Mouse (Mus musculus) left cerebral cortex, postnatal 25 days (tissue): ENCODE results near the gene Rasgrf2. TPM values are rescaled to one million over a fixed set of nuclear protein-coding genes. Genes with fewer than 3 reads are reported as not detected.

Experiments used
- DNase-seq, 2 experiments: peaks; one replicate each; pipeline ENCODE4 v3.0.0; 2022; ENCODE audit warnings: low spot score in 2 of 2, mixed read lengths in 1 of 2
- intact Hi-C: fragments of 180-260 bp; cut with DNase I; formaldehyde crosslinking; loops from one replicate; pipeline ENCODE4 v1.15.1; 2025
- total RNA-seq, 2 experiments: library from RNA; stranded (reverse); gene quantifications; 2 replicates each; pipeline ENCODE4 v1.2.3; 2021

Rasgrf2 gene
- total RNA-seq, 2 experiments from 2014 or later: 192 to 196 TPM

DNA sequence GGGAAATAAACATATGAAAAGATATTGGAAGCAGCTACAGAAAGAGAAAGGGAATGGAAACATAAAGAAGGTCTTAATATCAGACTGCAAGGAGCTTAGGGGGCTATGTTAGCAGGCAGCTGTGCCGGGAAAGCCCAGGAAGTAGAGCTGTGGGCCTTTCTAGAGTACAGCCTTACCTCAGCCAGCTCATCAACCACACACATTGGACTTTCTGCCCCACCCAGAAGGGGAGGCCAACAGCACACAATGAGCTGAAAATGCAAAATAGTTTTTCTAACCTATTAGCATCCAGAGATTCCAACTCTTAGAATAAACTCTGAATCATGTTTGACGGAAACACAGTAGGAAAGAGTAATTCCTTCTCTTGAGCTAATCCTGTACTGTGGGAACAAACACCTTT, 154.9 kb downstream of the Rasgrf2 start:
- intact Hi-C loops: no loop called here
- no peak for DNase-seq

DNA sequence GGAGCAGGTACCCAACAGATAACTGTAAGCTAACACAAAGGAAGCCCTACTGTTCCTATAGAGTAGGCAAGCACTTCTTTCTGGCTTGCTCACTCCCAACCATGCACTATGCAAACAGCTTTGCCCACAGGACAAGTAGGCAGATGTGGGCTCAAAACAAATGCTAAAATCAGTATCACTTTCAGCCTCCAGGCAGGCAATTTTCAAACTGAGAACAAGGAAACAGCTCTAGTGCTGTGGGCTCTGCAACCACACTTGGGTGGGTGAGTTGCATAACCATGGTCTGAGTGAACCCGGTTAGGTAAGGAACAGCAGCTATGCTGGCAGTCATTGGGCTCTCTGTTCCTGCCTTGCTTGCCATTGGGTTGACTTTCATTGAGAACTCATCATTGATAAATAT, 157.3 kb downstream of the Rasgrf2 start:
- intact Hi-C loops: loop anchor here (2.0 kb wide), 1 partner anchor 19 kb away; no protein-coding TSS in a partner anchor
- peak; percentile 47 to 94 for DNase-seq

DNA sequence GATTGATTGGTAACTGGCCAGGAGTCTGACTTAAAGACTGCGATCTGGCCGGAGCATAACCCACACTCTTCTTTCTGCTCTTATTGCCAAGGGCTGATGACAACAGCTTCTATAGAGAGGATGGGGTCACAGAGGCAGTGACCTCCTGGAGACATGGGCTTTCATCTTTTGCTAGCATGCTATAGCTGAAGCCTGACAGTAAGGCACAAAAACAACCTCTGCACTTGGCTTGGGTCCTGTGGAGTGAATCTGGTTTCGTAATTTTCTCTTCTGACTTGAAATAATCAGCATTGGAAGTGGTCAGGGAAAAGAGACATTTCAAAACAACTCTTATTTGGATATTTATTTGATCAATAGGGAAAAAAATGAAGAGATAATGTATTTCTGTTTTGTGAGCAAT, 160.2 kb downstream of the Rasgrf2 start:
- DNase-seq: no peak
- intact Hi-C loops: no loop called here

DNA sequence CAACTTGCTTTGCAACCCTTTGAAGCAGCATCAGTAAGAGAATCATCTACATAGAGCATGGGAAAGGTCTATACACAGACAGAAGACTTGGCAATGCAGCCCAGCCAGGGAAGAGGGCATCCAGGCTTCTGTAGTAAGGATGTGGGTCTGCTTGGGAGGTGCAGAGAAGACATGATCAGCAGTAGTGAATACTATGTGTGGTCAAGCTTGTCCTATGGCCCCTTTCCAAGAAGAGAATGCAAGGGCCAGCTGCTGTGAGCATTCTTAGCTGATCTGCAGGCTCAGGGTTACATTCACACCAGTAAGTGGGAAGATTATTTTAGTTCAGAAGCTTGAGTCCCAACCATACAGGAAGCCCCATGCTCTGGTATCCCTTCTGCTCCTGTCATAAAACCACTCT, 175.0 kb downstream of the Rasgrf2 start:
- DNase-seq: no peak
- intact Hi-C loops: no loop called here

DNA sequence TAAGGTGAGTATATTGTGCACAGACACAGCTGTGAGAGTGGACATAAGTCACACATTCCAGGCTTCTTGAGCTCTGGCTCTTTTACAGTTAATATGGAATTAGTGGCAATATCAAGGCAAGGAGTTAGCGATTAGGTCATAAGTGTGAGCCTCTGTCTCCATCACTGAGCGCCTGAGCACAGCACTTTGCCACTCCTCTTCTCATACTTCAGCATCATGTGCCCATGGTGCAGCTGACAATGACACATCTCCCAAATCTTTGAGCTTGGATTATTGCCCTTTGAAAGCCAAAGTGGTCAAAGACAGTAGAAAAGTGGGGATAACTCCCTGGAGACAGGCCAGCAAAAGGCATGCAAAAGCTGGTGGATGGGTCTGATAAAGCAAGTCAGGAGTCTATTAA, 175.8 kb downstream of the Rasgrf2 start:
- intact Hi-C loops: loop anchor here (2.0 kb wide), 1 partner anchor 19 kb away; no protein-coding TSS in a partner anchor
- DNase-seq: peak in 1 of 2 experiments; percentile 28

DNA sequence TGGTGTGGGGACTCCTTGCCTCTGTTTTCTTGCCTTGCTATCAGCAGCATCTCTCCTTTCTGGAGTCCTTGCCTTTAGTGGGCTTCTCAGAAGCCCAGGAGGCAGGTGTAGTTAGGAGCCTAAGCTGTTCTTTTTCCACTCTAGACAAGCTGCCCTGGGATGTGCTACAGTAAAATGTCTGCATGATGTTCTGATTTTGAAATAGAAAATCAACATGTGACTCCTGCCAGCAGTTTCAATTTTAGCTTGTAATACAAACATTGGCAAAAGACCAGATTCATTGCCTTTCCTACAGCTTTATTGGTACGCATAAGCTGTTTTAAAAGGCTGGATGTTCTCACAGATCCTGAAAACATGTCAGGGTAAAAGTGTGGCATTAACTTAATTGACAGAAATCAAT, 176.3 kb downstream of the Rasgrf2 start:
- DNase-seq: peak; percentile 37 to 70
- intact Hi-C loops: loop anchor here (2.0 kb wide), 1 partner anchor 20 kb away; no protein-coding TSS in a partner anchor

DNA sequence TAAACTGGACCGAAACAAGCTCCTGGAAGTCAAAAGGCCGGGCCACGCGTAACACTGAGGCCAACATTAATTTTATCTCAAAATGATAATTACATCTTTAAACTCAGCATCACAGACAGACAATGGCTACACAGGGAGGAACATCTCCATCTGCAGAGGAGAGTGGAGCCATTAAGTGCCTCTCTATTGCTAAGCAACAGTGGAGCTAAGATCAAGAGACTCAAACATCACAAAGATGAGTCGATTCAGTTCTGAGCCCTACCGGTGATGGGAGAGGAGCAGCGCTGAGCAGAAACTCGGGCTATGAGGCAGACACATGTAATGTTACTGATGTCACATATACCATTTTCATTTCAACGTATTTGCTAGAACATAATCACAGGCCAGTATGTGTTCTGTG, 191.3 kb downstream of the Rasgrf2 start:
- peak in 1 of 2 experiments; percentile 13 for DNase-seq
- intact Hi-C loops: no loop called here

DNA sequence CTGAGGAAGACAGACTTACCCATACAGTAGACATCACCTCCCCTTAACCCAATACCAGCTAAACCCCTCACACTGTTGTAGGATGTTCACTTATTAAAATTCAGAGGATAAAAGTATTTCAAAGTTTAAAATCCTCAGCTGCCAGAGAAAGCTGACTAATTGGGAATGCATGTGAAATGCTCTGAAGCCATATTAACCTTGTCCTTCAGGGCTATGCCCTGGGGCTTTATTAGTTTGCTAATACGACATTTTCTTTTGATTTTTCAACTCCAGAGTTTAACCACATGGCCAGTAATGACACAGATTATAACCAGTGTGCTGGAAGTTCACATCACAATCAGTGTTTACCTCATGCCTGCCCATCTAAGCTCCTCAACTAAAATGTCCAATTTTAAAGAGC, 192.6 kb downstream of the Rasgrf2 start:
- DNase-seq: no peak
- intact Hi-C loops: no loop called here

DNA sequence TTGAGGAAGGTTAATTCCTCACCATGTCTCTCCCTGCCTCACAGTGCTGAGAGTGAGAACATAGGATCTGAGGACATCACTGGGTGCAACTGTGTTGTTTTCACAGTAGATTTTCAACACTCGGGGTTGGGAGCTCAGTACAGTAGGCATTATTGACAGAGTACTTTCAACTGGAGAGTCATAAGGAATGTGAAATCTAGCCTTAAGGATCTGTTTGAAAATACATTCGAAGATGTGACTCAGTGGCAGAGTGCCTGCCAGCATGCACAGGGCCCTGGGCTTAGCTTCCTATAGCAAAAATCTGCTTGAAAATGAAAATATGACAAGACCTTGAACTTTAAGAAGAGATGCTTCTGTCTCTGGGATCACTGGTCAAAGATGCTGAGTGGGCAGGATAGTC, 194.2 kb downstream of the Rasgrf2 start:
- intact Hi-C loops: no loop called here
- no peak for DNase-seq

DNA sequence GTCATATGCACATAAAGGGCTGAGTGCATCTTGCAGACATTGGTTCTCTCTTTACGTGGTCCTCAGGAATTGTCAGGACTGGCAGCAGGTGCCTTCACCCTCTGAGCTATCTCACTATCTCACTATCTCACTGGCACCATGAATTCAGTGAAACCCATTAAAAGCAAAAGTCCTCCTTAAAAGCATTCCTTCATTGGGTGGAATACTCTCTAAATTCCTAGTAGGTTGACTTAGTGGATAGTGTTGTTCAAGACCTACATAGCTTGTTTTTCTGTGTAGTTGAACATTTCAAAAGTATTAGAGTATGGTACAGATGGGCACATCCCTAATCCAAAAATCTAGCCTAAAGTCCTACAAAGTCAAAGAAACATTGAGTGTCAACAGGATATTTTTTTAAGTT, 199.3 kb downstream of the Rasgrf2 start:
- intact Hi-C loops: no loop called here
- no peak for DNase-seq

DNA sequence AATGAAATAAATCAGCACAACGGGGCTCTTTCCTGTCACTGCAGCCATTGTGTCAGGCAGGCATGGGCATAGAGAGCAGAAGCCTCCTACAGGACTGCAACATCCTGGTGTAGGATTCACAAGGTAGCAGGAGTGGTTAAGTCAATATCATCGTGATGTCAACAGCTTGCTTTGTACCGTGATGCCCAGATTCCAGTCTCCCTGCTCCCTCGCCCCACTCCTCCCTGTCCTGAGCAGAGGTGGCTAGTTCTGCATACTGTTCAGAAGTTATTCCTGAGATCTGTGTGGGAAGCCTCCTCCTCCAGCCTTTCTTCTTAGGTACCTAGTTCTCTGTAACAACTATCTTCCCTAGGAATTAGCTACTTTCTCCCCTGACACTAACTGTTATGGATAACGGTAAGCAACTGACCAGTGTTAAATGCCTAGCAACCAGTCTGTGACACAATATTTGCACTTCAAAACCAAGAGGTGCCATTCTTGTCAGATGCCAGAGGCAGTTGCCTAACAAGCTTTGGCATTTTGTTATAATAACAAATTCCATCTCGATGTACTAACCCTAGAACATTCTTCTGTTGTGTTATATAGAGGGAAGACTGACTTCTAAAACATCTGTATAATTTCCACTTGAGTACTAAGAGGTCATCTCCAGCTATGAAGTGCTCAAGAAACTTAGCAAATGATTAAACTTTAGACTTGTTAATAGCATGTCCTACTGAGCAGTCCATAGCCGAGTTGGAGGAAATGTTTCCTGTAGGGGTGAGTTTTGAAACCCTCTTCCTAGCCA, 201.3 kb downstream of the Rasgrf2 start:
- DNase-seq: peak in 1 of 2 experiments; percentile 62
- intact Hi-C loops: no loop called here

DNA sequence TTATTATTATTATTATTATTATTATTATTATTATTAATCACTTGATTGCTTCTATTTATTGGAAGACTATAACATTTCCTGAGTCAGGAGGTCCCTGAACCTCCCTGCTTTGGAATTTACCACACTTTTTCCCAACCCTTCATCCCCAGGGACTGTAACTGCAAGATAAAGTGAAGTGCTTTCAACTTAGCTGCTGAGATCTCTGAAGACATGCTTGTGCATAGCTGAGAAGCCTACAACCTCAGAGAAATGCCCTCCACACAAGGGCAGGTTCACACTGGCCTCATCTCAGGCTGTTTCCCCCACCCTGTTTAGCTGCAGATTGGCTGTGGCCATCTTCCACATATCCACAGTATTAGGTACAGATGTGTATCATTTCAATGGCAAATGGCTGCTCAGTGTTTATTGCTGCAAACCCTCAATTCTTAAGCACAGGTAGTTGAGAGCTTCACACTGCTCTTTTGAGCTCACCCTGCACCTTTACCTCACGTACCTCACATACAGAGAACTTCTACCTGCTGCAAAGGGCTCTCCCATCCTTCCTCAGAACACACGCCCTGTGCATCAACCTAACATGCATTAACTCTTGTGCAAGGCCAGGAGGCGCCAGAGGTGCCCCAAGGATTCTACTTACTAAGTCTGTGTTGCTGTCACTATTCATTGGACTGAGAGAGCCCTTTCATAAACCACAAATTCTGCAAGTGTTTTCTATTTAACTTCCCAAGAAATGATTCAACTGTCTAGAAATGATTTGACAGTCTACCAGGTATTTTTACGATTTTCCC, 202.7 kb downstream of the Rasgrf2 start:
- intact Hi-C loops: no loop called here
- no peak for DNase-seq

DNA sequence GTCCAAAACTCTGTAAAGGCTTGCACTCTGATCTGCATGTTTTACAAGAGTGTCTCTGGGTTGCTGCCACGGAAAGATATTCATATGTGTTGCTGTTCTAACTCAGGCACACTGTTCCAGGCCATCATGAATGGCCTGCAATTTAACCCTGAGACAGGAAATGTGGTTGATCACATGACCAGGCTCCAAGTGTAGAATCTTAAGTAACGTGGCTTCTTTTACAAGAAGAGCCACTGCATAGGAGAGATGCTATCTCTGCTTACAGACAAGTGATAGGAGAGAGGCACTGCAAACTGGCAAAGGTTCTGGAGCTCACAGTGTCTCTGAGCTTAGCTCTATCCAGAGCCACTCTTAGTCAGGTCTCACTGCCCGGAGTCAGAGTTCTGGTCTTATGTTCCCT, 210.4 kb downstream of the Rasgrf2 start:
- intact Hi-C loops: no loop called here
- no peak for DNase-seq

DNA sequence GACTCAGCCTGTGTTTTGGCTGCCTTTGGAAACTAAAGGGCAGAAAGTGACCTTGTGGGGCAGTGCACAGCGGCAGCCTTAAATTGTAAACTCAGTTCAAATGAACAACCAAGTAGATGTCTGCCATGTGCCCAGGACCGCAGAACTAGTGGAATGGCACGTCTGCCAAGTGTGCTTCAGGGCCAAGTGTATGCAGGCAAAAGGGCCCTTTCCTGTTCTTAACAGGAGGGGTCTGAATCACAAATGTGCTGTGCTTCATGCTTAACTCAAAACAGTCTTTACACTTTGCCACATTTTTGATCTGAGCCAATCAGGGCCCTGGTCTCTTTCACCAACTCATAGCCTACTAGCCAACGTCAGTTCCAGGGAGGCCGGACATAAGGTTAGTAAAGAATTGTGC, 212.7 kb downstream of the Rasgrf2 start:
- intact Hi-C loops: no loop called here
- DNase-seq: no peak

DNA sequence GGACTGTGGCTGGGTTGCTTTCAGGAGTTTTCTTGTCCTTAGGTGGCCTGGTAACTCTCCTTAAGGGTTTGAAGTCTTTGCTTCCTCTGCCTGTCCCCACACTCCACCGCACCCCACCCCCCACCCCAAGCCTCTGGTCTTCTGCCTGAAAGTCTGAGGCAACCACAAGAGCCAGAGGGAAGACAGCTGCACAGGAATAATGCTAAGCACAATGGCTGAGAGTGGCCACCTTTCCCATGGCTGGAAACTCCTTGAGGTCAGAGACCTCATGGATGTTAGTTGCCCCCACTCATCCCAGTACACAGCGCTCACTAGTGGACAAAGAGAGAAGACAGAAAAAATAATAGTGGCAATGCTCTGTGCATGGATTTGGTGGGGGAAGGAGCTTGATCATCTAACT, 213.6 kb downstream of the Rasgrf2 start:
- intact Hi-C loops: no loop called here
- no peak for DNase-seq

DNA sequence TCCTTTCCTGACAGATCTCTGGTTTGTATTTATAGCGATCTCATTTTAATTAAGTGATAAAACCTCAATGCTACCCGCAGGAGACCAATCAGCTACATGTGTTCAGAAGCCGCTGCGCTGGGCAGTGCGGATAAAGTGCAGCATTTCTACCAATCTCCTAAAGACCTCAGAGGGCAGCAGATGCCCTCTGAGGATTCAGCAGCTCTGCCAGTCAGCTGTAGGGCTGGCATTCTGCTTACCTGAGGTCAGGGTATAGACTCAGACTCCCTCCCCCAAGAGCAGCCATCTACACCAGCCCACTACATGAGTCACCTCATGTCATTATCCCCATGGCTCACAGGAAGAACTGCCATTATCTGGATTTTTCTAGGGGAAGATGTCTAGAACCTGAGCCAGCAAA, 215.1 kb downstream of the Rasgrf2 start:
- intact Hi-C loops: no loop called here
- no peak for DNase-seq

DNA sequence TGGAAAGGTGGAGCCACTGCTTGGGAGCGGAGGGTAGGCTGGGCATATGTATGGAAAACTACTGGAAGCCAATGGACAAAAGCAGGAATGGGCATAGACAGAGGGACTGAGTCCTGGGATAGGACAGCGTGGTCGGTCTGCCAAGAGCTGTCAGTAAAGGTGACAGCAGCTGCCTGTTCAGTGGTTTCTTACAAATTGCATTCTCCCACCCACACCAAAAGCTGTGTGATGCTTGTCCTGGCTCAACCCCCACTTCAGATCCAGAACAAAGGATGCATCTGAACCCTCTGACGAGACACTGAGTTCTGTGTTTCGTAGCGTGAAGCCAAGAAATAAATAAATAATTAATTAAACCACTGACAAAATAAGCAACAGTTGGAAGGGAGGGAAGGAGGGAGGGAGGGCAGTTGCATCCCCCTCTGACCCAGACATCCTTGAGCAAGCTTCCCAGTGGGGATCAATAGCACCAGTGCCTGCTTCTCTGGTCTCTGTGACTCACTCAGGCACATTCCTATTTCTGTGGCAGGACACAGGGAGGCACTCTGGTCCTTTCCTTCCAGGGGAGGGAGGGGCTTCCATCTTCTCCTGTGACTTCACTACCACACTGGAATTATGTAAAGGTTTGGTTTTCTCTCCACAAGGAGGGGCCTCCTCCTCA, 215.7 kb downstream of the Rasgrf2 start:
- intact Hi-C loops: no loop called here
- DNase-seq: peak; percentile 44 to 74

DNA sequence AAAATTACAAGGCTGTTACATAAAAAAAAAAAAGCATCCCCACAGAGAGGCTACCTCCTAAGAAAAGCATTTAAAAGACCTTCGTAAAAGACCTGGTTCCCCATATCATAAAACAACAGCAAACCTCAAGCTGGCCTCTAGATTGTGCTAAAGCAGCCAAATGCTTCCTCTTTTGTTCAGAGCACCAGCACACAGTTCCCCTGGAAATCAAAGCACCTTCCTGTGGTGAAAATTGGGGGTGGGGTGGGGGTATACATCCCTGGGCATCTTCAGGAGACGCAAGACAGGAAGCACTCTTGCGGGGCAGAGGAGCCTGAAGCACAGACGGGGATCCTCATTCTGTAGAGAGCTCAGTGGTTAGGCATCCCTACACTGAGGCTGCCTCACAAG, 216.3 kb downstream of the Rasgrf2 start:
- DNase-seq: no peak
- intact Hi-C loops: no loop called here

DNA sequence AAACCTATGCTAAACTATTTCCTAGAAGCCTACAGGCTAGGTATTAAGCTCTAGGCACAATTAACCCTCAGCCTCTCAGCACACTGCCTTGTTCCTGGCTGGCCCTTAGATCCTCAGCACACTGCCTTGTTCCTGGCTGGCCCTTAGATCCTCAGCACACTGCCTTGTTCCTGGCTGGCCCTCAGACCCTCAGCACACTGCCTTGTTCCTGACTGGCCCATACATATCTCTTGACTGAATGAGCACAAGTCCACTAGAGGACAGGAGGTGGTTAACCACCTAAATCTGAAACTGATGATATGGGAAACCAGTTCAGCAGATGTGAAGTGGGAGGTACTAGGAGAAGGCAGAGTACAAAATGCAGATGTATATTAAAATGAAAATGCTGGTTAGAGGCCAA, 219.8 kb downstream of the Rasgrf2 start:
- DNase-seq: no peak
- intact Hi-C loops: no loop called here

DNA sequence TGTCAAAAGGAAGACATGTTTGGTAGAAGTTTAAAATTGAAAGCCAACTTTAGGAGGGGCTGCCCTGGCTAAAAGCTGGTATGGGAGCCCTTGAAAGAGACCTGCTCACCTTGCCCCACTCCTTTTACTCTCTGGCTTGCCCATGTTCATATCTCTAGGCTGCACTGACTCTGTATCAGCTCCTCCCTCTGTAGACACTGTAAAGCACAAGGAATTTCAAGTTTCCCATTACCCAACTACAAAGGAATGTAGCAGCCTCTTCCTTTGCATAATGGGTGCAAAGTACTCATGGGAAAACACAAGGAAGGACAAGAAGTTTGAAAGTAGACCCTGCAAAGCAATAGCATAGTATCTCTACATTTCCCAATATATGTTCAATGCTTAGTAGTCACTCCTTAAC, 220.2 kb downstream of the Rasgrf2 start:
- DNase-seq: no peak
- intact Hi-C loops: no loop called here
